Mouse (Mus musculus) ES-Bruce4 (cell line): ENCODE results near the gene Ttc23l. TPM values are rescaled to one million over a fixed set of nuclear protein-coding genes. Genes with fewer than 3 reads are reported as not detected.

ENCODE experiments used
- H3K27ac ChIP-seq: 2 replicates; pipeline ENCODE4 v1.5.1; 2012; ENCODE audit warnings: low read length, inconsistent platforms; ENCODE audit not compliant: insufficient read depth
- H3K27me3 ChIP-seq: 2 replicates; pipeline ENCODE4 v1.6.1; 2012; ENCODE audit warnings: mild to moderate bottlenecking, low read length, inconsistent platforms; ENCODE audit not compliant: control insufficient read depth, poor library complexity, insufficient read depth, severe bottlenecking
- H3K36me3 ChIP-seq: 2 replicates; pipeline ENCODE4 v1.6.1; 2012; ENCODE audit warnings: inconsistent platforms, mild to moderate bottlenecking, low read length, moderate library complexity; ENCODE audit not compliant: control insufficient read depth, poor library complexity, insufficient read depth, severe bottlenecking
- H3K4me1 ChIP-seq: one replicate; pipeline ENCODE4 v1.8.1; 2011; ENCODE audit warnings: low read length; ENCODE audit not compliant: control insufficient read depth, insufficient read depth
- H3K4me3 ChIP-seq: 2 replicates; pipeline ENCODE4 v1.5.1; 2011; ENCODE audit warnings: low read depth, mild to moderate bottlenecking, low read length
- H3K9ac ChIP-seq: 2 replicates; pipeline ENCODE4 v1.6.1; 2012; ENCODE audit warnings: low read depth, mild to moderate bottlenecking, inconsistent platforms; ENCODE audit not compliant: poor library complexity, severe bottlenecking
- H3K9me3 ChIP-seq: replicated peaks from 2 replicates; pipeline ENCODE4 v1.6.1; 2012; ENCODE audit warnings: mild to moderate bottlenecking, low read length, inconsistent platforms; ENCODE audit not compliant: control insufficient read depth, poor library complexity, insufficient read depth, severe bottlenecking
- CTCF ChIP-seq: IDR thresholded peaks from one replicate; pipeline ENCODE4 v1.8.1; 2011; ENCODE audit warnings: low read depth, low read length
- EP300 ChIP-seq: IDR thresholded peaks from 2 replicates; pipeline ENCODE4 v1.6.1; 2011; ENCODE audit warnings: low read depth, low read length; ENCODE audit not compliant: insufficient read depth
- POLR2A ChIP-seq: IDR thresholded peaks from one replicate; pipeline ENCODE4 v1.8.1; 2011; ENCODE audit warnings: low read length; ENCODE audit not compliant: insufficient read depth
- polyA plus RNA-seq: library from polyadenylated mRNA; stranded (reverse); fragments of >200 nt; gene quantifications from 2 replicates; pipeline ENCODE4 v1.2.4, GENCODE M21; 2011; ENCODE audit warnings: low read depth; ENCODE audit not compliant: missing spikeins, insufficient read depth, insufficient read length

Gene Ttc23l
- polyA plus RNA-seq, 1 experiment = not detected

GRCm38 (mm10) chr15:10469641-10470150 lies 88.8 kb downstream of the Ttc23l start:
- peak overlapping the region; percentile 81 for H3K4me3 ChIP-seq
- H3K27ac ChIP-seq = peak overlapping the region; percentile 20; the same call in 1 of the 2 replicates
- peak overlapping the region; percentile 99 for H3K9ac ChIP-seq
- peaks cover 4% of the 10 kb centered on the region for H3K36me3 ChIP-seq
- TF ChIP-seq CTCF = no peak
- TF ChIP-seq EP300 = no peak
- no peak for TF ChIP-seq POLR2A
- no peaks in the 10 kb centered on the region for H3K9me3 ChIP-seq
- no peaks in the 10 kb centered on the region for H3K27me3 ChIP-seq
- peaks cover 2% of the 10 kb centered on the region for H3K4me1 ChIP-seq

GRCm38 (mm10) chr15:10468761-10469160 lies 89.7 kb downstream of the Ttc23l start:
- peaks cover 2% of the 10 kb centered on the region for H3K4me1 ChIP-seq
- H3K27me3 ChIP-seq = no peaks in the 10 kb centered on the region
- 0 out of 2 replicates have a peak overlapping the region, but pooled peaks have one; percentile 22 for H3K27ac ChIP-seq
- H3K9me3 ChIP-seq = no peaks in the 10 kb centered on the region
- peaks cover 6% of the 10 kb centered on the region; the same call in 1 of the 2 replicates for H3K36me3 ChIP-seq
- H3K9ac ChIP-seq = peak overlapping the region; percentile 99; the same call in 1 of the 2 replicates
- no peak for TF ChIP-seq POLR2A
- no peak for TF ChIP-seq EP300
- no peak for TF ChIP-seq CTCF
- peak overlapping the region; percentile 48; the same call in 1 of the 2 replicates for H3K4me3 ChIP-seq

- Histone ChIP-seq H3K27me3 (no peaks in the 10 kb centered on the region), H3K36me3 (peaks cover 39% of the 10 kb centered on the region), H3K9me3 (peaks cover 6% of the 10 kb centered on the region; the same call in 1 of the 2 replicates), H3K4me3 (no peak overlapping the region), H3K27ac (no peak overlapping the region), H3K4me1 (peaks cover 2% of the 10 kb centered on the region), H3K9ac (no peak overlapping the region)
- TF ChIP-seq EP300 (no peak), CTCF (no peak), POLR2A (no peak)
These were observed 93.8 kb downstream of the Ttc23l start for GRCm38 (mm10) chr15:10464678-10465077.

- no peak for TF ChIP-seq CTCF
- TF ChIP-seq EP300 = no peak
- no peak for TF ChIP-seq POLR2A
- 0 out of 2 replicates have a peak overlapping the region, but pooled peaks have one; percentile 32 for H3K27ac ChIP-seq
- peaks cover 47% of the 10 kb centered on the region for H3K36me3 ChIP-seq
- no peaks in the 10 kb centered on the region for H3K4me1 ChIP-seq
- no peak overlapping the region for H3K4me3 ChIP-seq
- H3K9ac ChIP-seq = no peak overlapping the region
- peaks cover 6% of the 10 kb centered on the region; the same call in 1 of the 2 replicates for H3K9me3 ChIP-seq
- no peaks in the 10 kb centered on the region for H3K27me3 ChIP-seq
These were observed 94.9 kb downstream of the Ttc23l start for GRCm38 (mm10) chr15:10463555-10463954.

- H3K4me1 ChIP-seq = no peaks in the 10 kb centered on the region
- no peak overlapping the region for H3K4me3 ChIP-seq
- H3K27ac ChIP-seq = no peak overlapping the region
- peaks cover 6% of the 10 kb centered on the region; the same call in 1 of the 2 replicates for H3K9me3 ChIP-seq
- H3K36me3 ChIP-seq = peaks cover 57% of the 10 kb centered on the region
- H3K27me3 ChIP-seq = no peaks in the 10 kb centered on the region
- no peak overlapping the region for H3K9ac ChIP-seq
- TF ChIP-seq EP300 (no peak), CTCF (no peak), POLR2A (no peak)
These were observed 97.5 kb downstream of the Ttc23l start for GRCm38 (mm10) chr15:10460986-10461385.

Other genes starting within 250 kb of the Ttc23l start
- gene Gm21973, start 233.3 kb downstream of the Ttc23l start, polyA plus RNA-seq = not detected in 2 replicates
- not detected in 2 replicates for gene Agxt2, start 200.1 kb downstream of the Ttc23l start, polyA plus RNA-seq
- gene Dnajc21, start 88.2 kb downstream of the Ttc23l start, polyA plus RNA-seq = 125 and 133 TPM in 2 replicates
- gene Brix1, start 72.7 kb downstream of the Ttc23l start, polyA plus RNA-seq = 188 and 191 TPM in 2 replicates
- 44.5 and 50.5 TPM in 2 replicates for gene Rad1, start 72.7 kb downstream of the Ttc23l start, polyA plus RNA-seq
- gene Rai14, start 156.0 kb upstream of the Ttc23l start, polyA plus RNA-seq = 80.9 and 85.7 TPM in 2 replicates